Mouse (Mus musculus): ENCODE data around the gene Nanp.

GRCm38 (mm10) chr2:150981524-150981923 lies 57.7 kb downstream of the Nanp start:
- TF ChIP-seq EP300 (optimal IDR thresholded peaks at IDR 0.05) (no peak), CTCF (IDR thresholded peaks at IDR 0.05; ENCODE audit: low read depth) (no peak)
